Mouse (Mus musculus) bone marrow macrophage, adult 2 months (primary cell): Measurements from ENCODE around the gene Ahcyl2.

ENCODE experiments used
- CTCF ChIP-seq: IDR thresholded peaks from 2 replicates; pipeline ENCODE4 v1.5.1; 2012; ENCODE audit warnings: low read depth, mild to moderate bottlenecking, low read length, moderate library complexity
- POLR2A ChIP-seq: IDR thresholded peaks from 2 replicates; pipeline ENCODE4 v1.6.1; 2012; ENCODE audit warnings: mild to moderate bottlenecking, low read depth, low read length, borderline replicate concordance

GRCm38 (mm10) chr6:29825302-29825701 is 57.5 kb downstream of the Ahcyl2 start:
- TF ChIP-seq CTCF, result no peak
- no peak for TF ChIP-seq POLR2A
